Mouse (Mus musculus) small intestine, adult 2 months (tissue): ENCODE measurements around the gene Ccdc155.

ENCODE experiments used
- CTCF ChIP-seq: fragments of 200-500 bp; IDR thresholded peaks from 2 replicates; pipeline ENCODE4 v1.5.1; 2012; ENCODE audit warnings: low read depth, mild to moderate bottlenecking, control low read depth, inconsistent platforms, low read length, moderate library complexity, mixed read lengths; ENCODE audit not compliant: insufficient replicate concordance, insufficient read length; ENCODE audit errors: extremely low read depth
- POLR2A ChIP-seq: fragments of 200-500 bp; IDR thresholded peaks from 2 replicates; pipeline ENCODE4 v1.6.1; 2012; ENCODE audit warnings: low read depth, mild to moderate bottlenecking, control low read depth, inconsistent platforms, low read length, moderate library complexity

GRCm38 (mm10) chr7:45167761-45168445 lies 36.8 kb downstream of the Ccdc155 start:
- no peak for TF ChIP-seq CTCF
- no peak for TF ChIP-seq POLR2A
